30 mouse cellular contexts compared by ENCODE assay signal in the genomic region with DNA sequence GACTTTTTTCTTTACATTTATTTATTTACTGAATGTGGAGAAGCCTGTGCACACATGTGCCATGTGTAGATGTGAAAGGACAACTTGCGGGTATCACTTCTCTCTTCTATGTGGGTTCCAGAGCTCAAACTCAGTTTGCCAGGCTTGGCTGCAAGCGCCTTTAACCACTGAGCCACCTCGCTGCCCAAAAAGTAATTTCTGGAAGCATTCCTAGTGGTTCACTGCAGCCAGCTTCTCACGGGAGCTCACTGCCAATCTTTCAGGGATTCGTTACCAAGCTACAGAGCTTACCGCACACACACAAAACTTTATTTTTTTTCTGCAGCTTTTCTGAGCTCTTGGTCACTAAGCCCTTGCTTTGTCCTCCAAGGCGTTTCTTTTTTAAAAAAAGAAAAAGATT. TPM values are rescaled to one million over a fixed set of nuclear protein-coding genes. Genes with fewer than 3 reads are reported as not detected.
A peak's percentile ranks its signal among the peaks of the same experiment; 100 is the strongest.
DNase-seq lines count a peak whose midpoint lies in the region; ATAC-seq and TF ChIP-seq lines count a peak whose summit lies in the region.
"Had no signal": no experiment of that assay in that cellular context is flagged by ENCODE, and none has a peak within 500 bp of the region (broad histone marks: within the 10 kb centered on the region; RNA-seq: fewer than 3 reads in every experiment).

No protein-coding gene starts in this region.

- ATAC-seq in liver, embryonic 12.5 days, result no peak
- ATAC-seq: intestine, postnatal 0 days; liver, postnatal 0 days; lung, postnatal 0 days had no signal

- no peaks in the 10 kb centered on the region for H3K79me2 ChIP-seq in liver, adult 2 months (ENCODE audit: control insufficient read depth, insufficient read depth, low read length)

- H3K27ac ChIP-seq in layer of hippocampus, adult 2 months, result no peak overlapping the region
- H3K27ac ChIP-seq in liver, adult 2 months (replicated peaks; ENCODE audit: insufficient read depth, low read depth, low read length), result no peak overlapping the region
- no peak overlapping the region for H3K27ac ChIP-seq in liver, embryonic 12.5 days
- H3K27ac ChIP-seq: embryonic facial prominence, embryonic 13.5 days; forebrain, embryonic 12.5 days; heart, embryonic 15.5 days; hindbrain, embryonic 10.5 days; kidney, postnatal 0 days; limb, embryonic 10.5 days; macrophage; midbrain, embryonic 15.5 days; neural tube, embryonic 12.5 days; stomach, embryonic 15.5 days had no signal

- WGBS in liver, adult 2 months, result 30% methylated on average over 7 of the region's 7 CpGs
- WGBS in liver, embryonic 12.5 days (ENCODE audit: insufficient replicate concordance), result 88% methylated on average over 7 of the region's 7 CpGs

- H3K36me3 ChIP-seq in liver, adult 2 months (ENCODE audit: control insufficient read depth, insufficient read depth, low read length), result peaks cover 91% of the 10 kb centered on the region
- H3K36me3 ChIP-seq in liver, embryonic 12.5 days, result peaks cover 97% of the 10 kb centered on the region

- TF ChIP-seq CTCF in layer of hippocampus, adult 2 months (conservative IDR thresholded peaks at IDR 0.05), result no peak
- TF ChIP-seq CTCF in liver, adult 2 months (IDR thresholded peaks at IDR 0.05; ENCODE audit: low read depth, low read length), result no peak

- no peak overlapping the region for H3K9ac ChIP-seq in liver, adult 2 months (ENCODE audit: low read depth, low read length)
- H3K9ac ChIP-seq in liver, embryonic 12.5 days, result no peak overlapping the region
- H3K9ac ChIP-seq: embryonic facial prominence, embryonic 13.5 days; forebrain, embryonic 12.5 days; heart, embryonic 15.5 days; liver, postnatal 0 days; midbrain, embryonic 15.5 days; neural tube, embryonic 12.5 days; stomach, embryonic 15.5 days had no signal

- no peaks in the 10 kb centered on the region for H3K9me3 ChIP-seq in liver, embryonic 12.5 days (replicated peaks)
- H3K9me3 ChIP-seq: embryonic facial prominence, embryonic 13.5 days; forebrain, embryonic 12.5 days; heart, embryonic 15.5 days; hindbrain, embryonic 10.5 days; limb, embryonic 10.5 days; midbrain, embryonic 15.5 days; neural tube, embryonic 12.5 days; stomach, embryonic 15.5 days had no signal

- no peak overlapping the region for H3K4me2 ChIP-seq in liver, embryonic 12.5 days
- H3K4me2 ChIP-seq: embryonic facial prominence, embryonic 13.5 days; forebrain, embryonic 12.5 days; heart, embryonic 15.5 days; midbrain, embryonic 15.5 days; neural tube, embryonic 12.5 days; stomach, embryonic 15.5 days had no signal

- H3K27me3 ChIP-seq in liver, adult 2 months (ENCODE audit: control insufficient read depth, insufficient read depth, low read length), result no peaks in the 10 kb centered on the region
- no peaks in the 10 kb centered on the region for H3K27me3 ChIP-seq in liver, embryonic 12.5 days (replicated peaks)
- H3K27me3 ChIP-seq: embryonic facial prominence, embryonic 13.5 days; forebrain, embryonic 12.5 days; heart, embryonic 15.5 days; midbrain, embryonic 15.5 days; neural tube, embryonic 12.5 days; stomach, embryonic 15.5 days had no signal

- intact Hi-C loops in heart, postnatal 36 days (cut with DNase I), result loop anchor here (2.0 to 10.0 kb wide), 2 partner anchors 27 to 257 kb away; partner anchors contain the start of gene Cat

- no peak for TF ChIP-seq POLR2A in liver, adult 2 months (IDR thresholded peaks at IDR 0.05; ENCODE audit: extremely low read depth, insufficient read depth, low read length)

- peaks cover 24% of the 10 kb centered on the region for H3K4me1 ChIP-seq in liver, adult 2 months (ENCODE audit: control insufficient read depth, insufficient read depth, low read length)
- peaks cover 19% of the 10 kb centered on the region for H3K4me1 ChIP-seq in liver, embryonic 12.5 days
- H3K4me1 ChIP-seq: forebrain, embryonic 12.5 days; heart, embryonic 15.5 days; midbrain, embryonic 15.5 days; neural tube, embryonic 12.5 days had no signal

- DNase-seq in adrenal gland, postnatal 10 days, result peak; percentile 43
- DNase-seq in adrenal gland, postnatal 4 days (ENCODE audit: low spot score in 2 of 2), result no peak
- DNase-seq in heart, adult 8-10 months (ENCODE audit: low spot score), result peak; percentile 16
- no peak for DNase-seq in heart, postnatal 36 days
- peak; percentile 40 to 49 for DNase-seq in layer of hippocampus, adult 2 months (ENCODE audit: low spot score in 2 of 2)
- no peak for DNase-seq in layer of hippocampus, adult 11-12 months (ENCODE audit: low spot score)
- peak; percentile 68 for DNase-seq in liver, adult 2 months (ENCODE audit: extremely low read depth, low read depth, low spot score)
- DNase-seq: cerebellum, adult 18-20 months; cerebellum, postnatal 36 days; embryo, embryonic 11 days; gastrocnemius, postnatal 10 days; liver; liver, postnatal 0 days; right cerebral cortex, postnatal 25 days; thymus, postnatal 36 days had no signal

- no peak overlapping the region for H3K4me3 ChIP-seq in layer of hippocampus, adult 2 months
- no peak overlapping the region for H3K4me3 ChIP-seq in liver, adult 2 months (ENCODE audit: insufficient read depth, low read depth, low read length)
- H3K4me3 ChIP-seq in liver, embryonic 12.5 days, result no peak overlapping the region
- H3K4me3 ChIP-seq: embryonic facial prominence, embryonic 13.5 days; erythroblast, embryonic 14.5 days; forebrain, embryonic 12.5 days; heart, embryonic 15.5 days; hindbrain, embryonic 10.5 days; limb, embryonic 10.5 days; midbrain, embryonic 15.5 days; neural tube, embryonic 12.5 days; stomach, embryonic 15.5 days had no signal

RNA-seq across cellular contexts. Expression of gene Cat, which starts 27.3 kb away (rescaled TPM):
- total RNA-seq in adrenal gland, postnatal 10 days (2021), result 100 to 1,000 TPM; 371 to 498 TPM
- total RNA-seq in adrenal gland, postnatal 4 days (2021), result 100 to 1,000 TPM; 157 to 174 TPM
- 100 to 1,000 TPM; 272 to 301 (median 290) TPM for total RNA-seq in heart, adult 8-10 months (2022)
- total RNA-seq in heart, postnatal 36 days (2021), result 100 to 1,000 TPM; 239 to 279 TPM
- 10 to 100 TPM; 48.2 to 55.2 TPM for total RNA-seq in layer of hippocampus, adult 2 months (2021)
- total RNA-seq in liver, adult 2 months (2014; rRNA removed), result 1,807 and 1,852 TPM in 2 replicates
- polyA plus RNA-seq in liver, adult 2 months (2012; rRNA removed), result 1,476 and 1,516 TPM in 2 replicates
- 127 and 138 TPM in 2 replicates for polyA plus RNA-seq in liver, embryonic 12.5 days (2016; fragmentation: Nextera tagmentation; extraction: Ambion mirVana)

RNA-seq across cellular contexts. Expression of gene Elf5, which starts 46.1 kb away (rescaled TPM):
- total RNA-seq in adrenal gland, postnatal 10 days (2021), result not detected
- total RNA-seq in adrenal gland, postnatal 4 days (2021), result 1 to 10 TPM in 1 of 2 experiments, under 1 TPM in 1; 0.54 to 3.0 TPM
- total RNA-seq in heart, adult 8-10 months (2022), result not detected
- not detected for total RNA-seq in heart, postnatal 36 days (2021)
- total RNA-seq in layer of hippocampus, adult 2 months (2021), result 1 to 10 TPM; 1.1 to 1.4 TPM
- not detected in 2 replicates for total RNA-seq in liver, adult 2 months (2014; rRNA removed)
- polyA plus RNA-seq in liver, adult 2 months (2012; rRNA removed), result not detected in 2 replicates
- polyA plus RNA-seq in liver, embryonic 12.5 days (2016; fragmentation: Nextera tagmentation; extraction: Ambion mirVana), result 0.06 TPM in 1 of 2 replicates, not detected in the other
- total RNA-seq: gastrocnemius, postnatal 10 days; granulocyte monocyte progenitor cell, adult 5-6 weeks had no signal
- polyA plus RNA-seq: erythroblast, embryonic 14.5 days; hindbrain, embryonic 10.5 days; intestine, postnatal 0 days; liver, postnatal 0 days; macrophage; midbrain, embryonic 15.5 days; neural tube, embryonic 12.5 days had no signal

Comparison
In these comparisons a context has a peak if more than half of its experiments do, and no peak if none do; other contexts are left out.
1. DNase-seq: peak in adrenal gland, postnatal 10 days (single experiment), heart, adult 8-10 months (single experiment), layer of hippocampus, adult 2 months (2 of 2) and liver, adult 2 months (single experiment); none in adrenal gland, postnatal 4 days (0 of 2), heart, postnatal 36 days (0 of 2) and layer of hippocampus, adult 11-12 months (single experiment).